Mouse (Mus musculus): ENCODE data around the gene Sf3b3.

The Sf3b3 gene

GRCm38 (mm10) chr8:110847645-110848495, 1.3 kb upstream of the Sf3b3 start:
- DNase-seq (ENCODE audit: low read depth): no peak

DNA sequence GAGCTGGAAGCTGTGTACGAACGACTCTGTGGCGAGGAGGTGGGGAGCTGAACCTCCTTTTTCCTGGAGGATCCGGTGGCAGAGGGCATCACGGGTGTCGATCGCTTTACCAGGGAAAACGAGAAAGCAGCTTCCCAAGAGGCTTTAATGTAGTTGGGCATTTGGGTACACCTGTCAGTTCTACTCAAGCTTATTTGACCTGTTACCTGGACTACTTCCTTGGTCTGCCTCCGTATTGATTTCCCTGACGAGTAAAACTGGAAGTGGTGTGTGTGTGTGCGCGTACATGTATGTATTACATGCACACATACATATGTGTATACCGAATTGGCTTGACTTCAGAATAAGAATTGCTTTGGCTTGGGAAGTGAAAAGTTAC, 573 bp upstream of the Sf3b3 start:
- DNase-seq (ENCODE audit: low read depth): no peak

DNA sequence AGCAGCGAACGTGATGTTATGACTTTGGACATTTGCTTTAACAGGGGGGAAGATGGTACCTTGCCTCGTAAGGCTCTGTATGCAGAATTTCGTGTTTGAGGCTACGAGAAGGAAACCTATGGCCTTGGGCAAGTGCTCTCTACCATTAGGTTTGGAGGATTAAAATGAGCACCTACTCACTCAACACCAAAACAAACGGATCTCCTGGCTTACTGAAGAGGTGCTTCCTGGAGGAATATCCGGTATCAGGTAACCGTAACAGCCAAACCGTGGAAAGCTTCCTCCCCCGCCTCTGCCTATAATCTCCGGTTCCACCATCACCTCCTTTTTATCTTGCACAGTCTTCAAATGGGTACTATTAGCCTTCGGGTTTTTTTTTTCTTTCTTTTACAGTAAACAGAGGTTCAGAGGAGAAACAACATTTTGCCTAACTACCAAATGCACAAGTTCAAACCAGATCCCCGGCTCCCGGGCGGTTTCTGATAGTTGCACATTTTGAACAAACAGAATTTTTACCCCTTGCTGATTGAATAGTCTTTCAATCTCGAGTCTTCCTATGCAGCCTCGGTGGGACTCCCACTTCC, 674 bp downstream of the Sf3b3 start:
- peak; percentile 7 for DNase-seq (ENCODE audit: low read depth)

GRCm38 (mm10) chr8:110844941-110845340, 1.6 kb downstream of the Sf3b3 start:
- DNase-seq (ENCODE audit: low read depth): no peak

DNA sequence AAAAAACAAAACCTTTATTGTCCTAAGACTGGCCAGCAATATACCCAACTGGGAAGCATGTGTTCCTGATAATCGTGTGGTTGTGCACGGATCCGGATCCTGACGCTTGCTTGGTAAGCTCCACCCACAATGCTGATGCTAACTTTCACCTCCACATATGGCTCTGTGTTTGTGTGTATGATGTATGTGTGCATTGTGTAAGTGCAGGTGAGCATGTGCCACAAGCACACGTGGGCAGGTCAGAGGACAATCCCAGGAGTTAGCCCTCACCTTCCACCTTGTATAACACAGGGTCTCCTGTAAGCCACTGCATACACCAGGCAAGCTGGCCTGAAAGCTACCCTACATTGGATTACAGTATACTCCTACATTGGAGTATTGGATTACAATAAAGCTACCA, 3.4 kb downstream of the Sf3b3 start:
- no peak for DNase-seq (ENCODE audit: low read depth)

DNA sequence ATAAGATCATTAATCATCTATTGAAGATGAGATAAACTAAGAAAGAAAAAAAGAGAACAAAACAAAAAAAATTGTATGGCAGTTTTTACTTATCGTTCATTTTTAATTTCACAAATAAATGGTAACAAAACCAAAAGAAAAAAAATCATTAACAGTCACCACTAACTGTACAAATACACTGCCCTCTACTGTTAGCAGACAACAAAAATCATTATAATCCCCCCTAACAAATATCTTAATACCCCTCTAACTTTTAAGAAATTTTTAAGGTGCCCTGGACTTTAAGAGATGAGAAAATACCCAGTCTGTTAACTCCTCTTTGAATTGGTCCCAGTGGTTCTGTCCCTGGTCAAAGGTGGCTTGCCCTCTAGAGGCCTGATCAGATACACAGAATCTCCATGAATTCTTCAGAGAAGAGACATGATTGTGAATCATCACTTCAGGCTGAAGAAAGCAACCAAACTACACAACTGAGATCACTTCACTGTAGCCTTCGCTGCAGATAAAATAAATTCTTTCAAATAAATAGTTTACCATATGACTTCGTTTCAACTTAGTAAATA, 4.5 kb downstream of the Sf3b3 start:
- no peak for DNase-seq (ENCODE audit: low read depth)

- DNase-seq (ENCODE audit: low read depth): no peak
Observed at GRCm38 (mm10) chr8:110831956-110832355, 14.6 kb downstream of the Sf3b3 start.

DNA sequence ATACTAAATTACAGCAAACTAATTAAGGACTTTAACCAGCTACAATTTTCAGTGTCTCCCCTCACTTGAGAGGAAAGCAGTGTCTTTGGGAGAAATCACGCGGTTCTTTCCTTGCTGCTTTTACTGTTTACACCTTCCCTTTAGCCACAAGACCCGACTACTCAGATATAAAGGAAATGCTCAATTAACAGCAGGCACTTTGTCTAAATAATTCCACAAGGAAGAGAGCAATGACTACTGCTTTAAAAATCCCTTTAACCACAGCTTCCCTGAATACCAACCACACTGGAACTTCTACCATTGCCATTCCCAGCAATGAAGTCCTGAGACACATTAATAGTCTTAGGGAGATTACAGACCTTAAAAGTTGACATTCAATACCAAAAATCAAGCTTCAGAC, 18.1 kb downstream of the Sf3b3 start:
- no peak for DNase-seq (ENCODE audit: low read depth)

DNA sequence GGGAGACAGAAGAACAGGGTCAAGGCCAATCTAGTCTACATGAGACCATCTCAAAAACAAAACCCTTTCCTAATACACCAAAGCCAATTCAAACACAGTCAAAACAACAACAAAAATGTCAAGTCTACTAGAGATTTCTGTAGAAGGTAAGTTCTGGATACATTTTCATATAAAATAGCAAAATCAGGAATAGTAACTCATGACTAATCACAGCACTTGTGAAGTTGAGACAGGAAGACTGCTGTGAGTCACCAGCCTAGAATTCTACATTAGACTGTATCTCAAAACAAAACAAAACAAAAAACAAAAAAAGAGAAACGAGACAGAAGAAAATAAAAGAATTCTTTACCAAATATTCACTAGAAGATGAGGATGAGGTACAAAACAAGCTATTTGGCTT, 21.7 kb downstream of the Sf3b3 start:
- DNase-seq (ENCODE audit: low read depth): no peak

GRCm38 (mm10) chr8:110821960-110822359, 24.6 kb downstream of the Sf3b3 start:
- DNase-seq (ENCODE audit: low read depth): no peak

DNA sequence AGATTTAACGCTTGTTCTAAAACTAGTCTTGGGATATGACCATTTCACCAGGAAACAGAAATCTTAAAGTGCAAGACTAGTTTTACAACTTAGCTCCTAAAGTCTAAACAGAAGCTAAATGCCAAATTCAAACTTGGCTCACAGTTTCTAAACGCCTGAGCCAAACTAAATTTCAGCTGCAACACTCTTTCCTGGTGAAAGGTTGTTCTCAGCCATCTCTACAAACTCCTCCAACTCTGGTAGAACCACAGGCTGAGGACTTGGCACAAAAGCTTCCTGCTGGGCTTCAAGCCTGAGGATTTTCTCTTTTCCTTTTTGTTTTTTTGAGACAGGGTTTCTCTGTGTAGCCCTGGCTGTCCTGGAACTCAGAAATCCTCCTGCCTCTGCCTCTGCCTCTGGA, 26.3 kb downstream of the Sf3b3 start:
- DNase-seq (ENCODE audit: low read depth): no peak

- no peak for DNase-seq (ENCODE audit: low read depth)
Observed at GRCm38 (mm10) chr8:110818593-110818992, 28.0 kb downstream of the Sf3b3 start.

GRCm38 (mm10) chr8:110816990-110817389, 29.6 kb downstream of the Sf3b3 start:
- no peak for DNase-seq (ENCODE audit: low read depth)

- DNase-seq (ENCODE audit: low read depth): no peak
Observed at GRCm38 (mm10) chr8:110815308-110815707, 31.3 kb downstream of the Sf3b3 start.

DNA sequence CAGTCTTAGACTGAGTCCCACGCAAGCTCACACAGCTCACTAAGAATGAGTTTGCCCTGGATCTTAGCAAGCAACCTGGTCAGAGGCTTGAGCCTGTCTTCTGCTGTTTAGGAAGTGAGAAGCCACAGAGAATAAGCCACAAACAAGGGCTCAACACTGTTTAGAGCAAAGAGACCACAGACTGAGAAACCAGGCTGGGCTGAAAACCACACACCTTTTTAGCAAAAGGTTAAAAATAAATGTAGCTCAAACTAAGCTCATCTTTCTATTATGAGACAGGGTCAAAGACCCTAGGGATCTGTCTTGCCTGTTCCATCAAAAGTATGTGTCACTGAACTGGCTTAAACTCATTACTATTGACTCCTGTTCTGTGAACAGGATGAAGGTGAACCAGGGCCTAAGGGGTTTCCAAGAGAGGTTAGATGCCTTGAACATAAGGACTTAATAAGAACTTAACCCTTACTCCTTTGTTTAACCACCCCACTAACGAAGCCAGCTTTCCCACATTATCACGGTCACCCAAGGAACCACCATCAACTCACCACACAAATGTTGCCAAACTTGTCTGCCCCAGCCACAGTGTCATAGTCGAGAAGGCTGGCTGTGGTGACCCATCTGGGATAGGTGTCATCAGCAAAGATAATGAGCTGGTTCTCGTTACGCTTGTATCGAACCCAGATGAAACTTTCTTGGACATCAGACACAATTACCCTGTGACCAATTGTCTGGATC, 33.3 kb downstream of the Sf3b3 start:
- DNase-seq (ENCODE audit: low read depth): no peak

DNA sequence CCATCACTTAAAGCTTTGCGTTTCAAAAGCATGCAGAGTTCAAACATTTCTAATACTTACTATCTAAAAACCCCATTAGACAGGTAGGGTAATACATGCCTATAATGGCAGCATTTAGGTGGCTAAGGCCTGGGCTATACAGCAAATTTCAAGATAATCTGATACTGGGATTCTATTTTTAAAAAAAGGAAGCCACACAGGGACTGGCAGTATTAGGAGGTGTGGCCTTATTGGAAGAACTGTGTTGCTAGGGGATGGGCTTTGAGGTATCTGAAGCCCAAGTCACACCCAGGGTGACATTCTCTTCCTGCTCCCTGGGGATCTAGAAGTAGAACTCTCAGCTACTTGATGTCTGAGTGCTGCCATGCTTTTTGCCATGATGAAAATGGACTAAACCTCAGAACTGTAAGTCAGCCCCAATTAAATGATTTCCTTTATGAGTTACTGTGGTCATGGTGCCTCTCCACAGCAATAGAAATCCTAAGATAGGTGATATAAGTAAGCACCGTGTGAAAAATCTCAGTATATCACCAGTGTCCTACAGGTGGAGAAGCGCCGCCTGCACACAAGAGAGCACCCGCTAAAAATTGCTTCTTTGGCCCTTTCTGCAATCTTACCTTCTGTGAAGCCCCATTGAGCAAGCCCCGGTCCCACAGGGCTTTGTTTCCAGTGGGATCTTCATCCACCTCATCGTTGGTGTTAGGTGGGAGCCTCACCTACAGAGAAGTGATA, 34.1 kb downstream of the Sf3b3 start:
- DNase-seq (ENCODE audit: low read depth): no peak

DNA sequence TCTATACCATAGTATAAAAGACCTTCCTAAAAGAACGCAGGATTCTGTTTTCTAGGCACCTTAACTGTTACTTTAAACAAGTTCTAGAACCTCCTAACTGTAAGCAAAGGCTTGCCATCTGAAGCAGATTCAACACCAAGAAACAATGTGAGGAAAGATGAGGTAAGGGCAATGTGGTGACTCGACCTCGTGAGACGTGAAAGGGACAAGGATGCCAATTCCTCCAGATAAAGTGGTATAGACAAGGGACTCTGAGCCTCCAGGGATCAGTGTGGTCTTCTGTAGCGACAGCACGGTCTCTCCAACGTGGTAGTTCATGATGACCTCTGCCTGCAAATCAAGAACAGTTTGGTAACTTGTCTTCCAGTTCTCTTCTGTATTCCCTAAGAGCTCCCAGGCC, 34.8 kb downstream of the Sf3b3 start:
- DNase-seq (ENCODE audit: low read depth): no peak

GRCm38 (mm10) chr8:110811116-110811515, 35.5 kb downstream of the Sf3b3 start:
- no peak for DNase-seq (ENCODE audit: low read depth)

DNA sequence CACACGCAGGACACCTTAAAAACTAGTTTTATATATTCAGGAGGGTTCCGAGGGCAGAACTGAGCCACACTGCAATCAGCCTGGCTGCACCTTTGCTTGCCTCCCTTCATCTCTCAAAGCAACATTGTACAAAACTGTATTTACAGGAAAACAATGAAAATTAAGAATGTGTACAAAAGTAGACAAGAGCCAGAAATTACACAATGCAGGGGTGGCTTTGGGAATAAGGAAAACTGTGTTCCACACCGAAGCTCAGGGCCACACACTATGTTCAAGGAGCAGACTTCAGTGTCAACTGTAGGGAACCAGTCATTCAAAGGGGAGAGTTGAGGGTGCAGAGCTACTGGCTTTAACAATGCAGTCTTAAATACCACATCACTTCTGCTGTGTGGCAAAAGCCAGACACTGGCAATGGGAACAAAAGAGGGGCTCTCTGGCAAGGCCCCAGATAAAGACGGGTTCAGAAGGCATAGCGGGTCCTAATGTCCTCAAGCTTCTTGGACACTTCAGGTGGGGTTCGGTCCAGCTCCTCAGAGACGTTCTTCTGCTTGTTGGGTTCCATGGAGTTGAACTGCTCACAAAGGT, 36.0 kb downstream of the Sf3b3 start:
- no peak for DNase-seq (ENCODE audit: low read depth)

DNA sequence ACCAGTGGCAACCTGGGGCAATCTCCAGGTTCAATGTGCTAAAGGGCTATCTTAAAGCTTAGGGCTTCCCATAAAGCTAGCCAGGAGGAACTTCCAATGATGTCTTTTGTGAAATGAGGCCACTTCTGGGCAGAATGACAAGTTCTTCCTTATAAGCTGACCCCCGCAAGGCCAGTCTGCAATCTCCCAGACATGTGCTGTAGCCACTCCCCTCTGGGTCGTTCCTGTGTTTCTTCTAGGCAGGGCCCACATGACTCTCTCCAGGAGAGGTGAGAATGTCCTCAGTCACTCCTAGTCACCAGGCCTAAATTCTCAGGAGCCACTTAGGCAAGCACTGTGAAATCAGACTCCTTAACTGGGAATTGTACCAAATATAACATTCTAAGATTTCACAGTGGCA, 36.8 kb downstream of the Sf3b3 start:
- DNase-seq (ENCODE audit: low read depth): no peak

All from c-Kit-positive CD71-negative TER-119-negative erythroid progenitor cells, embryonic 14.5 days (primary cell).